Mouse (Mus musculus) heart, embryonic 10.5 days (tissue): ENCODE results near the gene Colq. TPM values are rescaled to one million over a fixed set of nuclear protein-coding genes. Genes with fewer than 3 reads are reported as not detected.

ENCODE experiments used
- DNase-seq: peaks from one replicate; pipeline ENCODE4 v3.0.0-alpha.2; 2017; ENCODE audit warnings: low spot score
- H3K27ac ChIP-seq: fragments of 300-500 bp; sonication (generic); 2 replicates; pipeline ENCODE4 v1.5.1; 2016; ENCODE audit warnings: mild to moderate bottlenecking
- H3K27me3 ChIP-seq: fragments of 300-500 bp; sonication (generic); 2 replicates; pipeline ENCODE4 v1.6.1; 2016; ENCODE audit warnings: mild to moderate bottlenecking; ENCODE audit not compliant: poor library complexity, insufficient read depth, severe bottlenecking
- H3K36me3 ChIP-seq: fragments of 300-500 bp; sonication (generic); 2 replicates; pipeline ENCODE4 v1.6.1; 2016; ENCODE audit warnings: mild to moderate bottlenecking, moderate library complexity
- H3K4me1 ChIP-seq: fragments of 300-500 bp; sonication (generic); 2 replicates; pipeline ENCODE4 v1.6.1; 2016; ENCODE audit warnings: mild to moderate bottlenecking
- H3K4me3 ChIP-seq: fragments of 300-500 bp; sonication (generic); 2 replicates; pipeline ENCODE4 v1.5.1; 2016; ENCODE audit warnings: mild to moderate bottlenecking, moderate library complexity
- H3K9me3 ChIP-seq: fragments of 300-500 bp; sonication (generic); 2 replicates; pipeline ENCODE4 v1.6.1; 2016; ENCODE audit warnings: mild to moderate bottlenecking, moderate library complexity
- WGBS: fragments of 180-500 bp; shearing (Covaris S2); methylation state at CpG from one replicate; pipeline ENCODE4 v1.1.7; 2016; 5-methylcytosine and 5-hydroxymethylcytosine counted together
- polyA plus RNA-seq: library from polyadenylated mRNA; unstranded; fragments of >200 nt; fragmentation: Nextera tagmentation; extraction: Ambion mirVana; gene quantifications from 2 replicates; pipeline ENCODE4 v1.2.1, GENCODE M21; 2016

Colq gene
- polyA plus RNA-seq, 1 experiment from 2014 or later = 3.6 TPM

DNA sequence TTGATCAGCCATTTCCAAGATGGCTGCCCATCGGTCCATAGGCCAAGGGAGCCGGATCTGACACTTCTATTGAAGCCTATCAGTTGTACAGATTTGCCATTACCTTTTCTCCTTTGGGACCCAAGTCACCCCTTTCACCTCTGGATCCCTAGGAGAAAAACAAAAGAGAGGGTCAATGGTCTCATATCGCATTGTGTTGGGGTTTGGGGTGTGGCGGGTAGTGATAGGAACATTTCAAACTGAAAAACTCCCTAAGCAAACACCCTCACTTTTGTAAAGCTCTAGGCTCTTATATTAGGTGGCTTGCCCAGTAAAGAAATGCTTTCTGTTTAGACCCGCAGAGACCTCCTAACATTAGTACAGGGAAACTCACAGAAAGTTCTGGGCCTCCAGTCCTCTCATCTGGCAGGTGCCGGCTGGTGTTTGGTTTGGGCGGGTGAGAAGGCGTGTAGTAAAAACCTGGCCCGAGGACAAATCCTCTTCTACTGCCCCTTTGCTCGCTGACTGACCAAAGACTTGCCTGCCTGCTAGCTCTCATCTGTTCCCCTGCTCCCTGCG is 47.2 kb downstream of the Colq start:
- H3K27ac ChIP-seq = no peak overlapping the region
- 77% methylated on average over 11 of the region's 11 CpGs for WGBS

DNA sequence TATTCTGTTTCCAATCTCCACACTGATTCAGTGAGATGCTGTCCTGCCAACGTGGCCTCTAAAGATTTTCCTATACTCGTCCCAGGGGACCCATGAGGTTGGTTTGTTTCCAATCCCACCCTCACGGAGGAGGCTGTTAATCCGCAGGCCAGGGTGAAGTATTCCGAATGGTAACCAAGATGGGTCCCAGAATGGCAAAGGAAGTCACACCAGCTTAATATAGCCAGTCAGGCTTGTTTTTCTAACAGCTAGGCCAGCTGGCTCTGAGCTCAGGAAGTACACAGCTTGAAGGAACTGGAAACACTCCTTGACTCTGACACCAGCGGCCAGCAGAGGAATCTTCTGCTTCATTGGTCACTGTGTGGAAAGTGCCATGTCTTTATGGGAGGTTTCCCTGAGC is 53.8 kb downstream of the Colq start:
- Histone ChIP-seq H3K9me3 (no peaks in the 10 kb centered on the region), H3K4me3 (no peak overlapping the region), H3K27ac (no peak overlapping the region), H3K36me3 (no peaks in the 10 kb centered on the region), H3K4me1 (peaks cover 7% of the 10 kb centered on the region), H3K27me3 (no peaks in the 10 kb centered on the region)
- no peak for DNase-seq
- WGBS = 70% methylated on average over 6 of the region's 6 CpGs

More for the DNA sequence above, 47.2 kb downstream of the Colq start:
- no peaks in the 10 kb centered on the region for H3K27me3 ChIP-seq
- no peak for DNase-seq
- H3K9me3 ChIP-seq = no peaks in the 10 kb centered on the region
- H3K4me3 ChIP-seq = 0 out of 2 replicates have a peak overlapping the region, but pooled peaks have one; percentile 8
- H3K4me1 ChIP-seq = peaks cover 17% of the 10 kb centered on the region
- peaks cover 5% of the 10 kb centered on the region; the same call in 1 of the 2 replicates for H3K36me3 ChIP-seq

DNA sequence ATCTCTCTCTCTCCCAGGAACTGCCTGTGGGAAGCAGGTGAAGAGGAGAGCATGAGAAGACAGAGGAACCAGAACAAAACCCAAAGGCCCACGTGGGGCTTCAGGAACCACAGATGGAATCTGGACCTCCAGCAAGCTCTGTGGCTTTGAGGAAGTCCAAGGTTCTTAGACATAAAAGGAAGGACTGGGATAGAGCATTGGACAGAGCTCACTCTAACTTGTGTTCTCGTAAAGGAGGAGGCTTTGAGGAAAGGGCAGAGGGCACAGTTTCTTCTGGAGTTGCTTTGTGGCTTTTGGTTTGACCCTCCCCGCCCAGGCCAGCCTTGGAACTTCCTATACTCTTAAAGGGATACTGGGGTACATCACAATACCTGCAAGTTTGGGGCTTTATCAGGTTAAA is 58.5 kb downstream of the Colq start:
- no peak for DNase-seq
- Histone ChIP-seq H3K27ac (0 out of 2 replicates have a peak overlapping the region, but pooled peaks have one; percentile 6), H3K27me3 (0 out of 2 replicates have a peak, but pooled peaks cover 3% of the 10 kb centered on the region), H3K4me3 (no peak overlapping the region), H3K9me3 (no peaks in the 10 kb centered on the region), H3K4me1 (0 out of 2 replicates have a peak, but pooled peaks cover 5% of the 10 kb centered on the region), H3K36me3 (no peaks in the 10 kb centered on the region)
- WGBS = 66% methylated on average over 3 of the region's 3 CpGs

DNA sequence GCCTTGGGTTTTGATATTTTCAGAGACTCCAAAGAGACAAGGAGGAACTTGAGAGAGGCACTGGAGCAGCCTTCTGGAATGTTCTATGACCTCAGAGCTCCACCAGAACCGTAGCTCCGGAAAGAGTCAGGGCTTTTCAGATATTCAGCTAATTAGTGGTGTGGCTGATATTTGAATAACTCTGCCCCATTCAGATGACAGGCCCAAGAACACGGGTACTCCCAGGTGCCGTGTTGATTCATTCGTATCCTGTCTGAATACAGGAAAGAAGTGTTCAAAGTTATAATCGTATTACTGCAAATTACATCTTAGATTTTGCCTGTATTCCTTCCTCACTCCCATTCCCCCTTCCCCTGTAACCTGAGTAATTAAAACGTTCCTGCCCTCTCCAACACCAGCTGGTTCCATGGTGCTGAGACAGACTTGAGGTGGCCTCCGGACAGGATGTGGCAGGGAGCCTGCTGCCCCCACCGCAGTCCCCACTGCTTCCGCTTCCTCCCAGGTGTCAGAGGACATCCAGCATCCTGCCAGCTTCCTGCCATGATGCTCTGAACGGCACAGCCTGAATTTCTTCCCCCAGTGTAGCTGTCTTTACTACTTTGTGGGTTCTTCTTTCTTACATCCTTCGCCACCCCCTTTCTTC is 59.5 kb downstream of the Colq start:
- 62% methylated on average over 12 of the region's 12 CpGs for WGBS
- Histone ChIP-seq H3K27me3 (0 out of 2 replicates have a peak, but pooled peaks cover 4% of the 10 kb centered on the region), H3K4me1 (0 out of 2 replicates have a peak, but pooled peaks cover 5% of the 10 kb centered on the region), H3K9me3 (no peaks in the 10 kb centered on the region), H3K36me3 (no peaks in the 10 kb centered on the region), H3K27ac (no peak overlapping the region), H3K4me3 (no peak overlapping the region)
- no peak for DNase-seq

DNA sequence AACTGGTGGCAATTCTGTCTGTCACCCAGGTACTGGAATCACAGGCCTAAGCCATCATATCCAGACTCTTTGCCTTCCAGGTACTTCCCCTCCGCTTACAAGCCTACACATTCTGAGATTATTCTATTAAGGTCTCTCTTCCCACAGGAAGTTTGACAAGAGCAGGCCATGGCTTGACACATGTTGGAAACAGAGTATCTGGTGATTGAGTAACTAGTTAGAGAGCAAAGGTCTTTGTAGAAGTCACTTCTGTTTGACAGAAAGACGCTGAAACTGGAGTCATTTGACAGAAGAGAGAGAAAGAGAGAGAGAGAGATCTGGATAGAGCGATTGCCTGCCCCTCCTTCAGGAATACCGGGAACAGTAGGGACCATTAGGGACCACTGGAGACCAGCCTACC is 60.3 kb downstream of the Colq start:
- H3K27ac ChIP-seq = no peak overlapping the region
- no peak overlapping the region for H3K4me3 ChIP-seq
- peaks cover 2% of the 10 kb centered on the region; the same call in 1 of the 2 replicates for H3K36me3 ChIP-seq
- 0 out of 2 replicates have a peak, but pooled peaks cover 4% of the 10 kb centered on the region for H3K27me3 ChIP-seq
- DNase-seq = no peak
- no peaks in the 10 kb centered on the region for H3K9me3 ChIP-seq
- WGBS = 77% methylated on average over 4 of the region's 4 CpGs
- H3K4me1 ChIP-seq = 0 out of 2 replicates have a peak, but pooled peaks cover 5% of the 10 kb centered on the region

DNA sequence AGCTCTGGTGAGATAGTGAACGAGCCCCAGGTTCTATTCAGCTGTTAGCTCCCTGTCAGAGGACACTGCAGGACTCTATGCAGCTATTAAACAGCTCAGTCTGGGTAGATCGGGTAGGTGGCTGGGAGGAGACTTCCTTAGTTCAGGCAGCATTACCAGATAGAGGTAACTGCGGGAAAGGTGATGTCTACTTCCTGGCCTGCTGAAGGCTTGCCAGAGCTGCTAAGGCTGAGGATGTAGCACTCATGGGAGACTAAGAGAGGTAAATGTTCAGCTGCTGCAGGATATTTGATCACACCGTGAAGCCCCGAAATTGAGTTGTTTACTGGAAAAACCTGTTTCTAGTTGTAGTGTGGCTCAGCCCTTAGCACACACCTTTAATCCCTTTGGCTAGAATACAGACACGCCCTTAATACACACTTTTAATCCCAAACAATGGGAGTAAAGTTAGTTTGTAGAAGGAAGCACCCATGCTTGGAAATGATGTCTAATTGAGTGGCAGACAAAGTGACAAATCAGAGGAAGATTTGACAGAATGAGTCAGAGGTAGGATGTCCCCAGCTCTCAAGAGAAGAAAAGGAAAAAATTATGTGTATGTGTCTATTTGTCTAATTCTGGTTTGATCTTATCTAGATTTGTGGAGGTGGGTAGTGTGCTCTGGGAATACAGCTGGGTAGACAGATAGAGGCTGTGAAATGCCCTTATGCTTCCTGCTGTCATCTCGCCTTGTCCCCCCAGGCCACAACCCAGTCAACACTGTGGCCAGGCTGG is 65.9 kb downstream of the Colq start:
- Histone ChIP-seq H3K27me3 (0 out of 2 replicates have a peak, but pooled peaks cover 4% of the 10 kb centered on the region), H3K4me3 (no peak overlapping the region), H3K4me1 (no peaks in the 10 kb centered on the region), H3K27ac (no peak overlapping the region; the same call in 1 of the 2 replicates), H3K36me3 (peaks cover 3% of the 10 kb centered on the region; the same call in 1 of the 2 replicates), H3K9me3 (no peaks in the 10 kb centered on the region)
- 66% methylated on average over 7 of the region's 7 CpGs for WGBS
- DNase-seq = no peak

DNA sequence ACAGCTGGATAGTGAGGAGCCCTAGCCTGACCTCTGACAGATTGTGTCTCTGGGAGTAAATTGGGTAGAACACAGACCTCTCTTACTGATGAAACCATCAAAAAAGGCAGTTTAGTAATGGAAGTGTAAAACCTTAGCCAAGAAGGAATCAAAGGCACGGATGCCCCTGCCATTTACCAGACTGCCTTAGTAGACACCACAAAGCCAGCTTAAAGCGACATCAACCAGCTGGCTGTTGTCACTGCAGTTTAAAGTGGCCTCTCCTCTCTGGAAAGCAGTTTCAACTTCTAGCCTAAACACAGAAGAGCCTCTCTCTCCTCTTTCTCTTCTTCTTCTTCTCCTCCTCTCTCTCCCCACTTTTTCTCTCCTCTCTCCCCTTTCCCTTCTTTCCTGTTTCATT is 69.8 kb downstream of the Colq start:
- no peak overlapping the region for H3K4me3 ChIP-seq
- no peaks in the 10 kb centered on the region for H3K27me3 ChIP-seq
- H3K36me3 ChIP-seq = peaks cover 3% of the 10 kb centered on the region; the same call in 1 of the 2 replicates
- WGBS = 69% methylated on average over 2 of the region's 2 CpGs
- no peaks in the 10 kb centered on the region for H3K9me3 ChIP-seq
- DNase-seq = no peak
- peaks cover 2% of the 10 kb centered on the region; the same call in 1 of the 2 replicates for H3K4me1 ChIP-seq
- H3K27ac ChIP-seq = no peak overlapping the region

DNA sequence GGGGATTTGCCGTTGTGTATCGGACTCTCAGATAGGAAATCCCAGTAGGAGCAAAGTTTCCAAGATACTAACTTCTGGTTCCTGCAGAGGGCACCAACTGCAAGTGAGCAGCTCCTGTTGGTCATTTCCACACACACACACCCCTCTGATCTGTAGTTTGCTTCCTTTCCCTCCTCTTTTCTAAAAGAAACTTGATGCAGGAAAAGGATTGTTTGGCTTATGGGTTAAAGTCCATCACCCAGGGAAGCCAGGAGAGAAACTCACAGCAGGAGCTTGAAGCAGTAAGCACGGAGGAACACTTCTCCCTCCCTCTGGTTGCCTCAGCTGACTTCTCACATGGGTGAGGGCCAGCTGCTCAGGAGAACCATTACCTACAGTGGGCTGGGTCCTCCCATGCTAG is 72.0 kb downstream of the Colq start:
- Histone ChIP-seq H3K36me3 (no peaks in the 10 kb centered on the region), H3K4me3 (no peak overlapping the region), H3K9me3 (no peaks in the 10 kb centered on the region), H3K4me1 (peaks cover 2% of the 10 kb centered on the region; the same call in 1 of the 2 replicates), H3K27ac (no peak overlapping the region), H3K27me3 (no peaks in the 10 kb centered on the region)
- WGBS = 30% methylated on average over 3 of the region's 3 CpGs
- DNase-seq = no peak

DNA sequence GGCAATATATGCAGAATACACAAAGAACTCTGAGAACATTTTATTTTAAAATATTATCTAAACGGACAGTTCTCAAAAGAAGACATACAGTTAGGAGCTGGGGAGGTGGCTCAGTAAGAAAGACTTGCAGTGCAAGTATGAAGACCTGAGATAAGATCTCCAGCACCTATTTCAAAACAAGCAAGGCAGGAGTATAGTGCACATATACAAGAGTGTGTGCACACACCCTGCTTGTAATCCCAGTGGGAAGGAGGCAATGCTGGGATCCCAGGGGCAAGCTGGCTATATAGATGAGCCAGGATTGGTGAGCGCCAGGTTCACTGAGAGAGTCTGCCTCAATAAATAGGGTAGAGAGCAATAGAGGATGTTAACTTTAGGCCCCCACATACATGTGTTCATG is 75.2 kb downstream of the Colq start:
- no peak for DNase-seq
- Histone ChIP-seq H3K4me3 (no peak overlapping the region), H3K36me3 (peaks cover 8% of the 10 kb centered on the region; the same call in 1 of the 2 replicates), H3K9me3 (no peaks in the 10 kb centered on the region), H3K27ac (no peak overlapping the region), H3K27me3 (no peaks in the 10 kb centered on the region), H3K4me1 (peaks cover 2% of the 10 kb centered on the region; the same call in 1 of the 2 replicates)
- WGBS = 85% methylated on average over 2 of the region's 2 CpGs

DNA sequence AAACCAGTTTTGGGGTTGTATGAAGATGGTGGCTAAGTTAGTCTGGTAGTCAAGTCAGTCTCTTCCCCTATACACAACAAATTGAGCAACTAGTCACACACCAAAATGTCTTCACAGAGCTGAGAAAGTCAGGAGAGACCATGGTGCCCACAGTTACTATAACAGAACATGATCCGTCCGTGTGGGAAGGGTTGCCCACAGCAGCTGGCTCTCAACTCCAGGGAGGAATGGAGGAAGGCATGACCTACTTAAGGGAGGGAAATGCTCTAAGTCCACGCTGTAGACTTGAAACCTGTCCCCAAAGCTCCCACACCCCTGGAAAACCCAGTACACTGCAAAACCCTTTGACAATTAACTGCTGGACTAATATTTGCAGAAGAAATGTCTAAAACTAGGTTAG is 80.8 kb downstream of the Colq start:
- Histone ChIP-seq H3K4me3 (no peak overlapping the region), H3K9me3 (no peaks in the 10 kb centered on the region), H3K4me1 (no peaks in the 10 kb centered on the region), H3K27ac (no peak overlapping the region), H3K27me3 (no peaks in the 10 kb centered on the region), H3K36me3 (peaks cover 53% of the 10 kb centered on the region)
- no peak for DNase-seq
- 91% methylated on average over 3 of the region's 3 CpGs for WGBS

DNA sequence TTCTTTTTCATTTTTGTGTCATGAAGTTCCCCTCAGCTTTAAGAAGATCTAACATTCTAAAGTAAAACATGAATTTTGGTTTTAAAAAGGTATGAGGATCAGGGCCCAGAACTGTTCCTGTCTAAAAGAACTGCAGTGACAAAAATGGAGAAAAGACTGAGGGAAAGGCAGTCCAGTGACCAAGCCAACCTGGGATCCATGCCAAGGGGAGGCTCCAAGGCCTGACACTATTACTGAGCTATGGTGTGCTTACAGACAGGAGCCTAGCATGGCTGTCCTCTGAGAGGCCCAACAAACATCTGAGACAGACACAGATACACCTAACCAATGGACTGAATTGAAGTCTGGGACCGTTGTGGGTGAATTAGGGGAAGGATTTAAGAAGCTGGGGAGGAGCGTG is 81.2 kb downstream of the Colq start:
- H3K9me3 ChIP-seq = no peaks in the 10 kb centered on the region
- 91% methylated on average over 2 of the region's 2 CpGs for WGBS
- no peak for DNase-seq
- peaks cover 57% of the 10 kb centered on the region for H3K36me3 ChIP-seq
- H3K27me3 ChIP-seq = no peaks in the 10 kb centered on the region
- H3K4me1 ChIP-seq = no peaks in the 10 kb centered on the region
- no peak overlapping the region for H3K4me3 ChIP-seq
- no peak overlapping the region for H3K27ac ChIP-seq

DNA sequence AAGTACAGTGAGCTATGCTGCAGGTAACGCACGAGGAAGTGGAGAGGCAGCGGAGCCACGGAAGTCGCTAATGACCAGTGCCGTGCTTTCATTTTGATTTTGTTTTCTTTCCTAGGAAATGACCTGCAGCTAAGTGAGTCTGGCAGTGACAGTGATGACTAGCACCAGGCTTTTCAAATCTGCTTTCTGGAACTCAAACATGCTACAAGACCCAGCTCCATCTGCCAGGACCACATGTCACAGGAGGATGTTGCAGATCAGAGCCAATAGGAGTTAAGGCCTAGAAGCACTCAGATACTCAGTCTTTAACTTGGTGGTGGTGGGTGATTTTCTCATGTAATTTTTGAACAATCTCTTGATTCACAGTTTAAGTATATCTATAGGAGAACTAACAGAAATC is 84.7 kb downstream of the Colq start:
- peaks cover 83% of the 10 kb centered on the region for H3K36me3 ChIP-seq
- WGBS = 95% methylated on average over 6 of the region's 6 CpGs
- DNase-seq = no peak
- H3K27me3 ChIP-seq = no peaks in the 10 kb centered on the region
- H3K9me3 ChIP-seq = no peaks in the 10 kb centered on the region
- no peaks in the 10 kb centered on the region for H3K4me1 ChIP-seq
- no peak overlapping the region for H3K4me3 ChIP-seq
- H3K27ac ChIP-seq = no peak overlapping the region

DNA sequence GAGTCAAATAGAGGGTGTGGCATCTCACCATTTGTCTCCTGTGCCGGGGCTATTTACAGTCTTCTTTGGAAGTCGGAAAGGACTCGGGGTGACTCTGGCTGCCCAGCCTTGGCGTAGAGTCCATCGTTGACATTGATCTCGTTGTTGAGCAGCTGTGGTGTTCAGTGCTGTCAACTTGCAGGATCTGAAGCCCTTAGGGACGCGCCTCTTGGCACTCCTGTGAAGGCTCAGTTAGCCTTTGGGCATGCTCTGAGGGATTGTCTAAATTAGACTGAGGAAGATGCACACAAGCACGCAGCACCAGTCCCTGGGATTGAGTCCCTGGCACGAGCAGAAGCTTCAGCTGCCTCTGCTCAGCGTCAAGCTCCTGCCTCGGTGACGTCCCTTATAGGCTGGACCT is 87.7 kb downstream of the Colq start:
- WGBS = 88% methylated on average over 13 of the region's 13 CpGs
- DNase-seq = no peak
- no peak overlapping the region for H3K4me3 ChIP-seq

More for the DNA sequence above, 87.7 kb downstream of the Colq start:
- H3K4me1 ChIP-seq = no peaks in the 10 kb centered on the region
- no peaks in the 10 kb centered on the region for H3K9me3 ChIP-seq
- no peaks in the 10 kb centered on the region for H3K27me3 ChIP-seq
- H3K27ac ChIP-seq = no peak overlapping the region
- H3K36me3 ChIP-seq = peaks cover 99% of the 10 kb centered on the region
